Mouse (Mus musculus): ENCODE measurements around the gene Grk5.

- no peak for TF ChIP-seq CTCF (IDR thresholded peaks at IDR 0.05; ENCODE audit: low read depth, low read length)
- no peak for TF ChIP-seq GATA1 (IDR thresholded peaks at IDR 0.05; ENCODE audit: borderline replicate concordance, low read length)
- no peak for TF ChIP-seq TAL1 (conservative IDR thresholded peaks at IDR 0.05; ENCODE audit: low read depth, low read length)
- no peak for TF ChIP-seq GATA2 (IDR thresholded peaks at IDR 0.05; ENCODE audit: borderline replicate concordance, low read depth, low read length)
- no peak for TF ChIP-seq POLR2AphosphoS5 (IDR thresholded peaks at IDR 0.05; ENCODE audit: insufficient replicate concordance, low read depth, low read length)
Measured at GRCm38 (mm10) chr19:61083006-61083405, 193.5 kb downstream of the Grk5 start.
